Mouse (Mus musculus) spleen, postnatal 36 days (tissue): ENCODE measurements around the gene Dusp11.
"Not testable (repeated sequence)": the region's sequence is repeated elsewhere in the genome, so short reads cannot be mapped to it uniquely, and the experiment has no call there.

ENCODE experiments used
- DNase-seq, 2 experiments: peaks; one replicate each; pipeline ENCODE4 v3.0.0; 2022; ENCODE audit warnings: low spot score in 2 of 2, mixed read lengths in 1 of 2

Gene Dusp11

GRCm38 (mm10) chr6:85936508-85937465 is 24.7 kb downstream of the Dusp11 start:
- DNase-seq: peak; percentile 78 to 80

DNA sequence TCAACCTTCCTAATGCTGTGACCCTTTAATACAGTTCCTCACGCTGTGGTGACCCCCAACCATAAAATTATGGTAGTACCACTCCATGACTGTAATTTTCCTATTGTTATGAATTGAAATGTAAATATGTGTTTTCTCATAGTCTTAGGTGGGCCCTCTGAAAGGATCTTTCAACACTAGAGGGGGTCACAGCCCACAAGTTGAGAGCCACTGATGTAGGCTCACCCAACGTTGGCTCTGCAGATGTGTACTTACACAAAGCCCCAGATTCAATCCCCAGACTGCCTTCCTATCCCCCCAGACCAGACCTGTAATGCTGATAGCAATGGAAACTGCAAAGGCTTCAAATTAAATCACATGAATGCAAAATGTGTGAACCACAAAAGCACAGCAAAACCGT is 25.8 kb downstream of the Dusp11 start:
- DNase-seq: no peak

GRCm38 (mm10) chr6:85934047-85934446 is 27.4 kb downstream of the Dusp11 start:
- DNase-seq: no peak

DNA sequence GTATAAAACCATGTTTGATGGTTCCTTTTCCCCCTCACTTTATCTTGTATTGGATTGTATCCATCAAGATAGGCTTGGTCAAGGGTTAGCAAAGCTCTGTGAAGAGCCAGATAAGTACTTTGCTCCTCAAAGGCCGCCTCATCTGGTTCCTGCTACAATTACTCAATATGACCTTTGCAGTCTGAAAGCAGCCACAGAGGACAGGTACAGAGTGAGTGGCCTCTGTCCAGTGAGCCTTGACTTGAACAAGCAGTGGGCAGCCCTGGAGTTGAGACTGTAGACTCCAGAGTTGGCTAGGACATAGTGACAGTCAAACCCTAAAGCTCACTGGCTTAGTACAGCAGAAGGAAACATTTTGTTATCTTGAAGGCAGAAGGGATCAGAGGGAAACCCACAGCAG is 32.2 kb downstream of the Dusp11 start:
- DNase-seq: no peak

DNA sequence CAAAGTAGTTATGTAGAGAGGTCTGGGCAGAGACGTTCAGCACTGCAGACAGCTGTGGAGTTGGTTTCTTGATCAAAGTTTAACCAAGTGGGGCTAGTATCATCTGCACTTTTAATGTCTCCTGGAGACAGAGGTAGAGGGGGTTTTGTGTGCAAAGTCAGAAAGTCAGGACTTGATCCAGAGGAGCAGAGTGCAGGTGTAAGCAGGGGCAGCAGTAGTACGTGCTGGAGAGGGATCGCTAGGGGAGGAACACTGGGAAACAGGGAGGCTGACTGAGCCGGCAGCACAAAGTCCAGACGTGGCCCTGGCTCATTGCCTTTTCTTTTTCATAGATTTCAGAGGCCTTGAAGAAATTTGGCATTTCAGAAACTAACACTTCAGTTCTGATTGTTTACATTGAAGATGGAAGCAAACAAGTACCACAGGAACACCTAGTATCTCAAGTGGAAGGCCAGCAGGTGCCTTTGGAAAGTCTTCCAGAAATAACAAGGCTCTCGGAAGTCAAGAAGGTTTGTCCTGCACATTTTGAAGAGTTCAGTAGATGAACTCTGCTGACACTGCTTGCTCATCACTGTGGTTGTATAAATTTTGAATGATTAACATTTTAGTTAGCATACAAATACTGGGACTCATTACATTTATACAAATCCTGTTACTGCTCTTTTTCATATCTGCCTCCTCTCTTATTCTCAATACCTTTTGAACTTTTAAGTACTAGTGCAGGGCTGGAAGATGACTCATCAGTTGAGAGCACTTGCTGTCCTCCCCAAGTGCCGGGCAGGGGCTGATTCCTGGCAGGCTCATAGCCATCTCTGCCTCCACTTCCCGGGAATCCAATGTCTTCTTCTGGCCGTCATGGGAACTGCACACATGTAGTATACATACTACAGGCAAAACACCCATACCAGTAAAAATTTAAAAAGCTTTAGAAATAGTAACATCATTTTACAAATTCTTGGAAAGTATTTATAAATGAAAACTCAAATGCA is 33.7 kb downstream of the Dusp11 start:
- DNase-seq: no peak

DNA sequence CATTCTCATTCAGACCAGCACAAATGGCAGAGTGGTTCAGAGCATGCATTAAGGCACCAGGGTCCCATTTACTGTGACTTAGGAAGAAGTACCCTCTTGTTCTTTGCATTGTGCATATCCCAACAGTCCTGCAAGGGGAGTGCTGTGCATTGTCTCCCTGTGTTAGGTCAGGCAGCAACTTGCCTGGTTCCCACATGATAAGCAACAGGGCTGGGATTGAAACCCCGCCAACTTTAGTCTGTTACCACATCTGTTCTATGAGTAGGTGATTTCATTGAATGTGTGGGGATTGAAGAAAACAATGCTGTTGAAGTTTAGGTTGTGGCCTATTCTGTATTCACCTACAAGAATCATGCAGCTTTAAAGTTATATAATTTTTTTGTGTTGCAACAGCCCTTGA is 34.8 kb downstream of the Dusp11 start:
- DNase-seq: no peak

DNA sequence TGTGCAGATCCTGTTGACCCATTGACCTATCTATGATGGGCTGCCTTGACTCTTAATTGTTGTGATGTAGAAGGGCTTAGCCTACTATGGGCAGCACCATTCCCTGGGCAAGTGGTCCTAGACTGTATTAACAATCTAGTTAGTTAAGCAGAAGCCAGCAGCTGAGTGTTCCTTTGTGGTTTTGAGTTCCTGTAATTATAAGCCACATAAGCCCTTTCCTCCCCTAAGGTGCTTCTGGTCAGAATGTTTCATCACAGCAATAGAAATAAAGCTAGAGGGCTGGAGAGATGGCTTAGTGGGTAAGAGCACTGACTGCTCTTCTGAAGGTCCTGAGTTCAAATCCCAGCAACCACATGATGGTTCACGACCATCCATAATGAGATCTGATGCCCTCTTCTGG is 37.8 kb downstream of the Dusp11 start:
- DNase-seq: no peak

GRCm38 (mm10) chr6:85919401-85919800 is 42.1 kb downstream of the Dusp11 start:
- no peak for DNase-seq

DNA sequence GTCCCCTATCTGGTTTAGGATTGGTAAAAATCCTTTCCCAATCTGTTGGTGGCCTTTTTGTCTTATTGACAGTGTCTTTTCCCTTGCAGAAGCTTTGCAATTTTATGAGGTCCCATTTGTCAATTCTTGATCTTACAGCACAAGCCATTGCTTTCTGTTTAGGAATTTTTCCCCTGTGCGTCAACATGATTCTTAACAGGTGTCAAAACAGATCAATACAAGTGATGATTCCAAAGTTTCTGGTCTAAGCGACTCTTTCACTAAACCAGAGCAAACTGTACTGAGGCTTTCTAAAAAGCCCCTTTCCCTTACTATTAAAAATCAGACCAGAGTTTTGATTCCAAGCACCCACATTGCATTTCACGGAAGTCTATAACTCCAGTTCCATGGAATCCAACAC is 43.1 kb downstream of the Dusp11 start:
- DNase-seq: not testable (repeated sequence)

DNA sequence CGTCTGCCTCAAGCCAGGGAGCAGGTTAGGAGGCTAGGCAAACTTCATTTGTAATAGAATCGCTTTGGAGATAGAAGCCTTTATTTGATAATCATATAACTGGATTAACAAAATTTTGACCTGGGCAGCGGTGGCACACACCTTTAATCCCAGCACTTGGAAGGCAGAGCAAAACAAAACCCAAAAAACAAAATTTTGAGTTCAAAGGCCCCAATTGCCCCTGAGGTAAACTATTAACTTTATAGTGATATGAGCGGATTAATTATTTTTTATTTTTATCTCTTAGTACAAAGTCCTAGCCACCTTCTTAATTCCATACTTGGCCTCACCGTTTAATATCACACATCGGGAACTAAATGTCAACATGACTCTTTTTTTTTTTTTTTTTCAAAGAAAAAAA is 44.9 kb downstream of the Dusp11 start:
- no peak for DNase-seq

GRCm38 (mm10) chr6:85915539-85916513 is 45.6 kb downstream of the Dusp11 start, which contains the start of gene Nat8f1:
Gene Nat8f1 (minus strand): TSS chr6:85915687.
- peak; percentile 82 to 89 for DNase-seq

DNA sequence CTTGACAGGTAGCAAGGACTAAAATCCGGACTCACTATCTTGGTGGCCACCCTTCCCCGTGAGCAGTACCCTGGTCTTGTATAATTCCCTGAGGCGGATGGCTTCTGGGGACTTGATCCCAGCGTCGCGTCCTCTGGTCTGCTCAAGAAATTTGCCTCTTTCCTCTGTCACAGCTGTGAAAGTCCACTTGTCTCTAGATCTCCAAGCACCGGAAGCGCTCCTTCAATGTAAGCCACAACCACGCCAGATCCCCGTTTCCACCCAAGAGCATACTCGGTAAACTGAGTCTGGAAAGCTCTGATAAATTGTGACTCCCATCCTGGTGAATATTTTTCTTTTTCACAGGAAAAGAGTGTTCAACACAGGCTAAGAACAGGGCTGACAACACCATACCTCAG is 46.3 kb downstream of the Dusp11 start:
- DNase-seq: peak in 1 of 2 experiments; percentile 23

DNA sequence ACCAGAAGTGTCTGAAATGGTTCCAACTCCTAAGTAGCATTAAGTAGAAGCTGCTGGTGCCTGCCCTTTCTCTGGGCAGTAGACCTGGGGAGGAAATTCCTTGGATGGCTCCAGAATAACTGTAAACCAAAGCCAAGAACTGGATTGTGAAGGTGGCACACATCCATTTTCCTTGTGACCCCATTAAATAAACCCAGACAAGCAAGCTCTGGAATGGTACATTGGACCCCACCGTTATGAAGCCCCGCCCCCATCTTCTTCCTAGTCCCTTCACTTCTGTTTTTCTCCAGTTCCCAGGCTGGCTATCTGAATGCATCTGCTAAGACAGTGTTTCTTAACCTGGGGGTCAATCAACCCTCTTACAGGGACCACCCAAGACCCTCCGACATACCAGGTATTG is 49.9 kb downstream of the Dusp11 start, which contains the start of gene Tprkb:
Gene Tprkb, plus strand, starts transcription at position 279 of the 400 bp plus-strand sequence.
- DNase-seq: no peak

DNA sequence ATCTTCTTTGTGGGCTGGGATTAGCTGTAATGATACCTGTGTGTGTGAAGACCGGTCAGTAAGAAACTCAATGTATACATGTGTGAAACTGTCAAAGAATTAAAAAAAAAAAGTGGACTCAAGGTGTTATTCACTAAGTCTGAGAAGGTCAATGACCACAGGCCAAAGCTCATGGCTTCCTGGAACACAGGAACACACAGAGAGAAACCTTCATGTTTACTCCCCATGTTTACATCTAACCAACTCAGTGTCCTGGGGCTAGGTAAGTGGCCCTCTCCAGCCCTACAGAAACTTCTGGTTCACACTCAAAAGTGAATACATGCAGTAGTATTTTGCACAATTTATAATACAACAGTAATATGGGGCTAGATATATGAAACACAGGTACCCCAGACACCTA is 51.8 kb downstream of the Dusp11 start:
- DNase-seq: no peak

DNA sequence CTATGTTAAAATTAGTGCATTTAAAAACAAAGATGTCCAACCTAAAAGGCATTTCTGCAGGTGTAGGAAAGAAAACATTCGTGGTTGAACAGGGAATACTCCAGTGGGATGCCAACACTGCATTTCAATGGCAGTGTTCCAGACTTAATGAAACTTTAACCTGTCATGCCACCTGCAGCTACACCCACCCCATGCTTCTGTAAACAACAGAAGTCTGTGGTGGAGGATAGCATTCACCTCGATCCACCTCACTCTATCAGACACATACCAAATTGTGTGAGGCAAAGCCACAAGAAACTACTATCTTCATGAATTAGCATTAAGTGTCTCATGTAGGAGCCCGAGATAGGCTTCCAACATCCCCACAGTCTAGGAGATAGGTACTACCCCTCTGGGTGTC is 53.1 kb downstream of the Dusp11 start:
- DNase-seq: no peak

- DNase-seq: not testable (repeated sequence)
Observed at GRCm38 (mm10) chr6:85906911-85907351, 54.5 kb downstream of the Dusp11 start.

GRCm38 (mm10) chr6:85904642-85905061 is 56.8 kb downstream of the Dusp11 start, which contains the start of gene Nat8f4:
Gene Nat8f4 (minus strand): TSS chr6:85904884.
- DNase-seq: peak; percentile 67

- no peak for DNase-seq
Observed at GRCm38 (mm10) chr6:85902303-85902702, 59.2 kb downstream of the Dusp11 start.

DNA sequence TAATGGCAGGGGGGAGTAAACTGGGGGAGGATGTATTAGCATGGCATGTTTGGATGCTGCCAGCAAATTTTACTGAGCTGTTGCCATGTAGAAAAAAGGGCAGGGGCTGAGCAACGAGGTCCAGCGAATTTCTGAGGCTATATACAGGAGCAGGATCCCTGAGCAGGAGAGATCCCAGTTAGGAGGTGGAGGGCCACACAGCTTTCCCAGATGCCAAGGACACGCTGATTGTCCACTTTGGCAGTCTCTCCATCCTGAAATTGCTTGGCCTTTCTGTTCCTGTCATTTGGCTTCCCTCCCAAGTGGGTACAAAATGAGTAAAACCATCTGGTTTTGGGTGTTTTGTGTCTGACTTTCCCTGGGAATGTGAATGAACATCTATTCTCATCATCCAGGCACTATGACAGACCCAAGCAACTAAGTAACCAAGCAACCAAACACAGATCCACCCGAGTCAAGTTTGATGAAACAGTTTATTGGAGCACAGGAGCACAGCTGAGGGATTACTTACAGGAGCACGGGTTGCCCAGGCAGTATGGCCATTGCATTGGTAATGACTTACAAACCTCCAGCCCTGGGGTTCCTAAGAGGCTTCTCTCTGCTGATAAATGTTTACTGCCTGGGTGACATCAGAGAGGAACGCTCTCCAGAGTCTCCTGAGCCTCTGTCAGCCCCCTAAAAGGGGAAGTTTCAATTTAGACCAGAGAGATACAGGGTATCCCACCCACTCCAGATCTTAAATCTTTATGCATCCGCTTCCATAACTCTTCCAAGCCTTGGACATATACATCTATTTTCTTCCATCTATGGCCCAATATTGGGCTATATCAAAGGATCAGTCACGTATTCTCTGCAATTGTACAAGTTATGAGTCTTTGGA is 62.6 kb downstream of the Dusp11 start:
- not testable (repeated sequence) for DNase-seq
